ENCODE assay signal across 14 mouse cellular contexts in the genomic region with DNA sequence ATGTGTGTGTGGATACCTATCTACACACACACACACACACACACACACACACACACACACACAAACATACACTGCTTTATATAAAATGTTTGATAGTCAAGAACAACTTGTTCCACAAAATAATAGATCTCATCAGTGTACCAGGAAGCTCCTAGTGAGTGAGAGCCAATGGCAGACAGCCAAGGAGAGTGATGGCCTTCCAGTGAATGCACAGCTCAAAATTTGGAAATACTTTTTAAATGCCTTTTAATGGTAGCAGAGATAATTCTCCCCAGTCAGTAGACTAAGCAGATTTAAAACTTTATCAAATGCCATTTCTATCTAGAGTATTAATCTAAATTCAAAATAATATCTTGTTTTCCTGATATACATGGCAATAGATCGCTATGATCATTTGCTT.
DNase-seq lines count a peak whose midpoint lies in the region; TF ChIP-seq lines count a peak whose summit lies in the region.
"Had no signal": no experiment of that assay in that cellular context is flagged by ENCODE, and none has a peak within 500 bp of the region (broad histone marks: within the 10 kb centered on the region; RNA-seq: fewer than 3 reads in every experiment).

No protein-coding gene starts in this region.

- no peak for TF ChIP-seq EP300 in MEL (IDR thresholded peaks at IDR 0.05; ENCODE audit: low read depth in 1 of 2, low read length in 2 of 2)

- intact Hi-C loops in heart, postnatal 25 days (cut with DNase I) = no loop called here
- intact Hi-C loops in gastrocnemius, adult 2 months (cut with DNase I) = no loop called here
- intact Hi-C loops in left cerebral cortex, adult 2 months (cut with DNase I) = no loop called here

- H3K79me2 ChIP-seq in MEL (ENCODE audit: control insufficient read depth, insufficient read depth, low read length, poor library complexity) = no peaks in the 10 kb centered on the region

- no peak for TF ChIP-seq CTCF in MEL (IDR thresholded peaks at IDR 0.05 in 2 of 3, conservative IDR thresholded peaks at IDR 0.05 in 1 of 3; ENCODE audit: control insufficient read depth in 1 of 3, insufficient read depth in 1 of 3, low read depth in 2 of 3, low read length in 3 of 3, poor library complexity in 1 of 3, severe bottlenecking in 1 of 3)
- no peak for TF ChIP-seq CTCF in gastrocnemius, adult 2 months (IDR thresholded peaks at IDR 0.05)
- no peak for TF ChIP-seq CTCF in left cerebral cortex, adult 2 months (IDR thresholded peaks at IDR 0.05)

- TF ChIP-seq POLR2A in MEL (IDR thresholded peaks at IDR 0.05; ENCODE audit: control insufficient read depth in 1 of 2, insufficient read depth in 1 of 2, low read depth in 1 of 2, low read length in 2 of 2, poor library complexity in 1 of 2) = no peak

- H3K9ac ChIP-seq in MEL (ENCODE audit: control insufficient read depth, low read depth, low read length, poor library complexity, severe bottlenecking) = no peak overlapping the region
- H3K9ac ChIP-seq: forebrain, embryonic 15.5 days; heart, embryonic 13.5 days; limb, embryonic 15.5 days; stomach, embryonic 15.5 days had no signal

- peak; percentile 18 for DNase-seq in heart, postnatal 4 days
- no peak for DNase-seq in heart, postnatal 25 days (ENCODE audit: low spot score)
- peak; percentile 26 for DNase-seq in MEL (ENCODE audit: low read depth, low spot score)
- DNase-seq in adrenal gland, postnatal 10 days = peak; percentile 64
- peak; percentile 54 to 77 for DNase-seq in cerebellum, postnatal 25 days
- no peak for DNase-seq in thymus, postnatal 25 days
- no peak for DNase-seq in gastrocnemius, adult 2 months
- DNase-seq in left cerebral cortex, adult 2 months (ENCODE audit: extremely low spot score in 1 of 2, low spot score in 2 of 2) = no peak
- DNase-seq: right cerebral cortex, adult 18-20 months had no signal

- no peaks in the 10 kb centered on the region for H3K27me3 ChIP-seq in MEL (ENCODE audit: control insufficient read depth in 1 of 2, insufficient read depth in 2 of 2, low read length in 2 of 2)
- H3K27me3 ChIP-seq: CH12.LX; forebrain, embryonic 15.5 days; heart, embryonic 13.5 days; limb, embryonic 15.5 days; stomach, embryonic 15.5 days had no signal

- H3K4me3 ChIP-seq in MEL (ENCODE audit: control insufficient read depth in 1 of 2, insufficient read depth in 1 of 2, low read depth in 2 of 2, low read length in 2 of 2) = no peak overlapping the region
- no peak overlapping the region for H3K4me3 ChIP-seq in gastrocnemius, adult 2 months
- no peak overlapping the region for H3K4me3 ChIP-seq in left cerebral cortex, adult 2 months
- H3K4me3 ChIP-seq: forebrain, embryonic 15.5 days; heart, embryonic 13.5 days; limb, embryonic 15.5 days; stomach, embryonic 15.5 days had no signal

- no peaks in the 10 kb centered on the region for H3K36me3 ChIP-seq in MEL (ENCODE audit: control insufficient read depth in 1 of 2, insufficient read depth in 2 of 2, low read length in 2 of 2)
- H3K36me3 ChIP-seq: forebrain, embryonic 15.5 days; stomach, embryonic 15.5 days had no signal

- H3K27ac ChIP-seq in MEL (ENCODE audit: control insufficient read depth, low read depth, low read length) = no peak overlapping the region
- H3K27ac ChIP-seq in gastrocnemius, adult 2 months = no peak overlapping the region
- H3K27ac ChIP-seq in left cerebral cortex, adult 2 months = no peak overlapping the region
- H3K27ac ChIP-seq: forebrain, embryonic 15.5 days; heart, embryonic 13.5 days; limb, embryonic 15.5 days; stomach, embryonic 15.5 days had no signal

- TF ChIP-seq RAD21 in MEL (IDR thresholded peaks at IDR 0.05; ENCODE audit: low read depth, low read length) = no peak

- H3K4me1 ChIP-seq in MEL (ENCODE audit: control insufficient read depth in 1 of 2, insufficient read depth in 2 of 2, low read length in 2 of 2) = no peaks in the 10 kb centered on the region
- H3K4me1 ChIP-seq: forebrain, embryonic 15.5 days; limb, embryonic 15.5 days; stomach, embryonic 15.5 days had no signal

- no peaks in the 10 kb centered on the region for H3K9me3 ChIP-seq in MEL (replicated peaks; ENCODE audit: insufficient read depth, low read length)
- H3K9me3 ChIP-seq: forebrain, embryonic 15.5 days; heart, embryonic 13.5 days; limb, embryonic 15.5 days; stomach, embryonic 15.5 days had no signal

TF ChIP-seq in MEL, 35 proteins besides CTCF, POLR2A, EP300 and RAD21:
- TF ChIP-seq BHLHE40 (IDR thresholded peaks at IDR 0.05; ENCODE audit: borderline replicate concordance, low read depth, low read length) = no peak
- TF ChIP-seq E2F4 (IDR thresholded peaks at IDR 0.05; ENCODE audit: borderline replicate concordance, low read depth, low read length) = no peak
- no peak for TF ChIP-seq POLR2AphosphoS2 (IDR thresholded peaks at IDR 0.05; ENCODE audit: low read length)
- TF ChIP-seq MYC (IDR thresholded peaks at IDR 0.05; ENCODE audit: low read depth, low read length) = no peak
- TF ChIP-seq SMC3 (IDR thresholded peaks at IDR 0.05; ENCODE audit: low read depth, low read length) = no peak
- TF ChIP-seq MEF2A (IDR thresholded peaks at IDR 0.05; ENCODE audit: extremely low read depth, insufficient replicate concordance, low read depth, low read length, poor library complexity, severe bottlenecking) = no peak
- TF ChIP-seq JUND (IDR thresholded peaks at IDR 0.05; ENCODE audit: low read depth, low read length) = no peak
- no peak for TF ChIP-seq MAFK (IDR thresholded peaks at IDR 0.05; ENCODE audit: borderline replicate concordance, low read depth, low read length)
- TF ChIP-seq CHD2 (IDR thresholded peaks at IDR 0.05; ENCODE audit: low read length) = no peak
- no peak for TF ChIP-seq MYB (IDR thresholded peaks at IDR 0.05; ENCODE audit: low read depth, low read length)
- no peak for TF ChIP-seq GATA1 (IDR thresholded peaks at IDR 0.05; ENCODE audit: low read depth, low read length)
- no peak for TF ChIP-seq ZNF384 (IDR thresholded peaks at IDR 0.05; ENCODE audit: low read depth, low read length)

Comparison
In these comparisons a context has a peak if more than half of its experiments do, and no peak if none do; other contexts are left out.
1. DNase-seq: peak in heart, postnatal 4 days (single experiment), MEL (single experiment), adrenal gland, postnatal 10 days (single experiment) and cerebellum, postnatal 25 days (2 of 2); none in heart, postnatal 25 days (single experiment), thymus, postnatal 25 days (single experiment), gastrocnemius, adult 2 months (single experiment) and left cerebral cortex, adult 2 months (0 of 2).